Mouse (Mus musculus) megakaryocyte-erythroid progenitor cell, adult 5-6 weeks (primary cell): ENCODE measurements around the gene Lgr4. TPM values are rescaled to one million over a fixed set of nuclear protein-coding genes. Genes with fewer than 3 reads are reported as not detected.

ENCODE experiments used
- ATAC-seq: replicated peaks from 2 replicates; pipeline ENCODE4 v1.8.0; 2016; ENCODE audit warnings: mild to moderate bottlenecking, inconsistent platforms; ENCODE audit not compliant: severe bottlenecking, poor library complexity, low FRiP score, low TSS enrichment
- total RNA-seq, 2 experiments: library from RNA; stranded (forward) in 1 of 2; stranded (reverse) in 1 of 2; fragments of 200-1000, 215-1000 nt in 1 of 2; fragments of >200 nt in 1 of 2; fragmentation: Nextera tagmentation in 1 of 2; gene quantifications; 2 replicates each; pipeline ENCODE4 v1.2.3; 2014 to 2017

Lgr4 gene
- total RNA-seq, 2 experiments from 2014 or later, result 1.4 to 1.6 TPM

DNA sequence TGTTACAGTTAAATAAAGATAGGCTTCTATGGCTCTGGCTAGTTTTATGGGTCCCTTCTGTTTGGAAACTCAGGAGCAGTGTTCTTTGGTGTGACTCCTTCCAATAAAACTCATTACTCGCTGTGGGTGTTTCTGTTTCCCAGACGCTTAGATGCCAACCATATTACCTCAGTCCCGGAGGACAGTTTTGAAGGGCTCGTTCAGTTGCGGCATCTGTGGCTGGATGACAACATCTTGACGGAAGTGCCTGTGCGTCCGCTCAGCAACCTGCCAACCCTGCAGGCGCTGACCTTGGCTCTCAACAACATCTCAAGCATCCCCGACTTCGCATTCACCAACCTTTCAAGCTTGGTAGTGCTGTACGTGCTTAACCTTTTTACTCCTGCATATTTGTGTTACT is 79.0 kb downstream of the Lgr4 start:
- no peak for ATAC-seq

GRCm38 (mm10) chr2:110004668-110005067 is 87.2 kb downstream of the Lgr4 start:
- ATAC-seq, result no peak

- ATAC-seq, result no peak
These were observed 87.7 kb downstream of the Lgr4 start for GRCm38 (mm10) chr2:110005164-110005563.

DNA sequence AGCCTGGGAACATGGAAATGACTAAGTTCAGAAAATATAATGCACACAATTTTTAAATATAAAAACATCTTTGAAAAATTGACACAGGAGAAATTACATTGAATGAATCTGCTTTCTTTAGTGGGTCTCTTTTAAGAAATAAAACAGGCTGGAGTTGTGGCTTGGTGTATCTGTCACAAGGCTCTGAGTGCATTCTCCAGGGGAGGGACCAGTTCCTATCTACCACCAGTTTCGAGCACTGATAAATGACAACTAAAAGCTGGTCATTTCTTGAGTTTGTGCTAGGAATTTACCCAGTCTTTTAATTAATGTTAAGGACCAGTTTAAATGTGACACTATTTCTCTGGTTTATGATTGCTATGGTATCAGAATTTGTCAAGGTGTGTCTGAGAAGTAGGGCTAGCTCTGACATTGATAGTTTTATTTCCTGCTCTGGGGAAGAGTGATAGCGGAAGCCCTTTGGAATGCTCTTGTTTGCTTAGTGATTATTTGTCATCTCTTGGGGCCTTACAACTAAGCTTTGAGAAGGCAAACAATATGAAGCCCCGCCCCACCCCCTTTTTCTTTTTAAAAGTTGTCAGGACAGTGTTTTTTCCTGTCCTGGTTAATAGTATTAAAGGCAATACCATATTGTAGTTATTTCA is 88.3 kb downstream of the Lgr4 start:
- ATAC-seq, result peak; percentile 46; the same call in 1 of the 2 replicates

DNA sequence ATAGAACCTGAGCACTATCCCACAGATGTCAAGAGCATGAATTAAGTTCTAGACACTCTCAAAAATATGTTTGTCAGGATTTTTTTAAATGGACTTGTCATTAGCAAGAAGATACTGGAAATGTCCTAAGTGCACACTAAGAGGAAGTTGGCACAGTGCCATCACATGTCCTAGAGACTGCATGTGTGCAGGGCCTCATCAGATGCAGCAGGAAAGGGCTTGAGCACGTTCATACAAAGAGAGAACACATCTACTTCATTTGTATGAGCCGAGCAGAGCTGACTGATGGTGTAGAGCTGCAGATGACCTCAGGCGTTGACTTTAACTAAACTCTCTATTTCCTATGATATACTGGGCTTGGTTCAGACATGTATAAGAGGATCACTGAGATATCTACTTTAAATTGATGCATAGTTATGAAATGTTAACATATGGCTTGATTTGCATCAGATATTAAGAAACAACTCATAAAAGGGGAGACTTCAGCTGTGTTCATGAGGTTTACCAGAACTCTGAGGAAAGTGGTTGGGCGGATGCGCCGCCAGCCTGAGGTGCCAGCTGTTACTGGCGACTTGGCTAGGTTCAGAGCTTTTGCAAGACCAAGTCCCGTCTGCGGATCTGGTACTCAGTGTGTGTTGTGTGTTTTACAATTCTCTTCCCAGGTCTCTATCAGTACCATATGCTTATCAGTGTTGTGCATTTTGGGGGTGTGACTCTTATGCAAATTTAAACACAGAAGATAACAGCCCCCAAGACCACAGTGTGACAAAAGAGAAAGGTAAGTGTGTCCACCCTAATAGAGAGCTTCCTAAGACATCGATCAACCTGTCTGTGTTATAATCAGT is 90.2 kb downstream of the Lgr4 start:
- peak; percentile 87 for ATAC-seq

GRCm38 (mm10) chr2:110009449-110009848 is 92.0 kb downstream of the Lgr4 start:
- ATAC-seq, result no peak

DNA sequence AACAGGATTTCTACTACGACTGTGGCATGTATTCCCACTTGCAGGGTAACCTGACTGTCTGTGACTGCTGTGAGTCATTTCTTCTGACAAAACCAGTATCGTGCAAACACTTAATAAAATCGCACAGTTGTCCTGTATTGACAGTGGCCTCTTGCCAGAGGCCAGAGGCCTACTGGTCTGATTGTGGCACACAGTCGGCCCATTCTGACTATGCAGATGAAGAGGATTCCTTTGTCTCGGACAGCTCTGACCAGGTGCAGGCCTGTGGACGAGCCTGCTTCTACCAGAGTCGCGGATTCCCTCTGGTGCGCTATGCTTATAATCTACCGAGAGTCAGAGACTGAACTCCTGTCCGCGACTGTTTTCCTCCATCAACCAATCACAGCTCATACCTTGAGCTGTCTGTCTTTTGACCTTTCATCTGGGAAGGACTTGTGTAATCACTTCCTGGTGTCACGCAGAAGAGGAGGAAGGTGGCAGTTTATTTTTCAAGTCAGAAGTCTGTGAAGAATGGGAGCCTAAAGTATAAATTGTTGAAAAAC is 94.8 kb downstream of the Lgr4 start:
- ATAC-seq, result no peak

GRCm38 (mm10) chr2:110017087-110017486 is 99.6 kb downstream of the Lgr4 start:
- ATAC-seq, result no peak

DNA sequence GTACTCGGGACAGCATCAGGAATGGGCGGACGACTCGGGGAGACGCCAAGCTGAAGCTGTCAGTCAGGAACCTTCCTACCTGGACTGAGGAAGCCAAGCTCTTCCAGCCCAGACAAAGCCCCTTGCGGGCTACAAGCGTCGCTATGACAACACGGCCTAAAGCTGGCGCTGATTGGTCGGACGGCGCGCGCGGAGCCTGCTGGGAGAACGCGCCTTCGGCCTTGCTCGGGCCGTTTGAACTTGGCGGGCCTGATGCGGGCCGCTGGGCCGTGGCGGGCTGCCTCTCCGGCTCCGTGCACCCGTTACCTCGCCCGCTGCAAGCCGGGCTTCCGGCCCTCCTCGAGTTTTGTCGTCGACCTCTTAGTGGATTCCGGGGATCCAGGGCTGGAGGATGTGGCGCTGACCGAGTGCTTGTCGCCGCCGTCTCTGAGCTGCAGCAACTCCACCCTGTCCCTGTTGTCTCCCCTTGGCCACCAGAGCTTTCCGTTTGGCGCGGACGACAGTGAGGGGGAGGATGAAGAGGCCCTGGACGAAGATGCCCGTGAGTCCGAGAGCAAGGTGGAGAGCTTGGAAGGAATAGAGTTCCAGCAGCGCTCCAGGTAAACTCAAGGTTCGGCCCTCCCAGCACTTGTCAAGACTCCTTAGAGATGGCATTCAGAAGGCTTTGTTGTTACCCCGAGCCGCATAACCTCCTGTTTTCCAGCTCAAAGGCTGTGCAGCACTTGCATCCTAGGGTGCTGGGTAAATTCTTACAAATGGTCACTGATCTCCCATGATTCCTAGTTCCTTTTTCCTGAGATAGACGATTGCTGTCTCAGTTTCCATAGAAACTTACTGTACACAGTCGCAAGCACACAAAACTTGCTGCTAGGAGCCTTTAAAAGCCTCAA is 100.4 kb downstream of the Lgr4 start, which contains the start of gene Ccdc34:
Gene Ccdc34 (plus strand): TSS at position 202 of the 890 bp plus-strand sequence.
- peak; percentile 98 for ATAC-seq

DNA sequence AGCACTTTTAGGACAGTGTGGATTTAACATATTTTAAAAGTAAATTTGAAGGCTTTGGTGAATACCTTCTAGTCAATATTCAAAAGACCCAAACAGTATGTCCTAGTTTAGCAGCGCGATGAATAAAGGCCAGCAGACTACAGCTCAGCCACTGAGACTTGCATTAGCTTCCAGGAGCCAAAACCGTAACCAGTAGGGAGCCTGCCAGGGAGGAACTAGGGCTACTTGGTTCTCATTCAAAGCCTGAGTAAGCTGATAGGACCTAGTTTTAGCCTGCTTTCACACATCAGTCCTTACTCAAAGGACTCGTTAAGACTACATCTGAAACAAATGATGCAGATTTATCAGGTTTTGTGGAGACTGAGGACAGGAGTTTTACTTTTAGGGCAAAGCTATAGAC is 102.2 kb downstream of the Lgr4 start:
- ATAC-seq, result no peak

DNA sequence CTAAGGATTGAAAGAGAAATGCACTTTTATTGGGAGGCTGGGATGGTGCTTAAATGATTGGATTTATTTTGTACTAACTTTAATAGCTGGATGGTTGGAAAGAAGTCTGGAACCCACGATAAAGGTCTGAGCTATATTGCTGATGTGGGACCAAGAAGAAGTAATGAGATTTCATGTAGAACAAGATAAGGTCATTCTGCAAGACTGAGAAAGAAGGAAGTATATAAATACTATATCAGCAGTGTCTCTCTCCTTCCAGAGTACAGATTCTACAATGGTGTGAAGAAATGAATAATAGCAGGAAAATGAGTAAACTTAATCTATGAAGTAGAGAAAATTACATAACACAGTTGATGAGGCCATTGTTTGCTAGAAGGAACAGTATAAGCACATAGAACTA is 103.0 kb downstream of the Lgr4 start:
- no peak for ATAC-seq

GRCm38 (mm10) chr2:110036265-110036664 is 118.8 kb downstream of the Lgr4 start:
- no peak for ATAC-seq

- no peak for ATAC-seq
These were observed 119.2 kb downstream of the Lgr4 start for GRCm38 (mm10) chr2:110036665-110037064.

DNA sequence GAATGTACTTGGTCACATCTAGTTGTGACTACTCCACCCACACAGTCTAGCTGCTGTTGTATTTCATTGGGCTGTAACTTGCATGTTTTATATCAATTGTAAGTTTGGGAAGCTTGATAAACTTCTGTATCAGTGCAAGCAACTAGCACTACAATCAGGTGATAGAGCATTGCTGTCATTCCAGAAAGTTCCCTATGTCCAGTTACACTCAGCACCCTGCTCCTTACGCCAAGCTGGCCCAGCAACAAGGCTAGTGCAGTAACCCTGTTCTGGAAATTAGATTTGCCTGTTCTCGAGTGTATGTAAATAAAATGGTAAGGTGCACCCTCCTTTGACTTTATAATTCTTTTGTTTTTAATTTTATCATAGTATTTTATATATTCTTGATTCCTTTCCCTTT is 119.8 kb downstream of the Lgr4 start:
- ATAC-seq, result no peak

- no peak for ATAC-seq
These were observed 120.9 kb downstream of the Lgr4 start for GRCm38 (mm10) chr2:110038341-110038740.

- ATAC-seq, result no peak
These were observed 125.7 kb downstream of the Lgr4 start for GRCm38 (mm10) chr2:110042861-110043760.

GRCm38 (mm10) chr2:110058424-110058823 is 141.0 kb downstream of the Lgr4 start:
- ATAC-seq, result no peak

- no peak for ATAC-seq
These were observed 145.7 kb downstream of the Lgr4 start for GRCm38 (mm10) chr2:110063131-110063530.
